Mouse (Mus musculus): ENCODE results near the gene Tecpr2. TPM values are rescaled to one million over a fixed set of nuclear protein-coding genes. Genes with fewer than 3 reads are reported as not detected.

Tecpr2 gene
- total RNA-seq (2023): 3.9 to 7.0 TPM (median 6.2 TPM) in 4 replicates

DNA sequence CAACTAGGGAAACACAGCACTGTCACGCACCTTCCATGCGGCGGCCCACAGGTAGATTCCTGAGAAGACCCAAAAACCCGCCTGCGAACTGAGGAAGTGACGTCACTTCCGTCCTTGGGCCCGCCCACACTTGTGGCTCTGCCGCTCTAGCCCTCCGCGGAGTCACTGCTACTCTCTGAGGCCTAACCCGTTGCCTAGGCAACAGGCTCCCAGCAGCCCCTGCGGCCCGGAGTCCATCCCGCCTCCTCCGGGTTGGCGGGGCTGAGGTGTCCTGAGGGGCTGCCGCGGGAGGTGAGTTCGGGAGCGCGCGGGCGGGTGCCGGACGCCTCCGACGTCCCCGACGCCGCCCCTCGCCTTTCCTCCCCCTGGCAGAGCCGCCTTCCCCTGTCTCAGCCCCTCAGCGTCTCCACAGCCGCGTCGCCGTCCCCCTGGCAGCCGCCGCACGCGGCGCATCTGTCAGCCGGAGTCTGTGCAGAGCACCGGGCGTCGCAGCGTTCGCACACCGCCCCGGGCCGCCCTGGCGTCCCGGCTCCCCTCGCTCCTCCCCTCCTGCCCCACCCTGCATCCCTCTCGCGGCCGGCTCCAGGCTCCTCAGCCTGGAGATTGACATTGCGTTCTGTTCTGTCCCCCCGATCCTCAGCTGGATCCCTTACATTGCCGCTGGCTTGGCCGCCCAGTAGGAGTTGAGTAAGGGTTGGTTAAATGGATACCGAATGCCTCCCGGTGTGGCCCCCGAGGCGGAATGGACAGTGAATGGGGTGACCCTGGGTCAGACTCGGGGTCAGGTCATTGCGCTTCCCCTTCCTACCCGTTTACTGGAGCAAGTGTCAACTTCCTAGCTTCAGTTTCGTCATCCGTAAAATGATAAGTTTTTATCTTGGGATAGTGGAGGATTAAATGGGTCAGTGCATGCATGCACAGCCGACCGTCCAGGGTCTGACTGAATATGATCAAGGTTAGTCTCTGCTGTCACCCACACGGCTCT, at the start of gene Tecpr2, which contains the start of gene Cinp:
Tecpr2 (plus strand) TSS at position 229 of the 985 bp plus-strand sequence.
Cinp (minus strand) TSS at position 110 of the 985 bp plus-strand sequence.

DNA sequence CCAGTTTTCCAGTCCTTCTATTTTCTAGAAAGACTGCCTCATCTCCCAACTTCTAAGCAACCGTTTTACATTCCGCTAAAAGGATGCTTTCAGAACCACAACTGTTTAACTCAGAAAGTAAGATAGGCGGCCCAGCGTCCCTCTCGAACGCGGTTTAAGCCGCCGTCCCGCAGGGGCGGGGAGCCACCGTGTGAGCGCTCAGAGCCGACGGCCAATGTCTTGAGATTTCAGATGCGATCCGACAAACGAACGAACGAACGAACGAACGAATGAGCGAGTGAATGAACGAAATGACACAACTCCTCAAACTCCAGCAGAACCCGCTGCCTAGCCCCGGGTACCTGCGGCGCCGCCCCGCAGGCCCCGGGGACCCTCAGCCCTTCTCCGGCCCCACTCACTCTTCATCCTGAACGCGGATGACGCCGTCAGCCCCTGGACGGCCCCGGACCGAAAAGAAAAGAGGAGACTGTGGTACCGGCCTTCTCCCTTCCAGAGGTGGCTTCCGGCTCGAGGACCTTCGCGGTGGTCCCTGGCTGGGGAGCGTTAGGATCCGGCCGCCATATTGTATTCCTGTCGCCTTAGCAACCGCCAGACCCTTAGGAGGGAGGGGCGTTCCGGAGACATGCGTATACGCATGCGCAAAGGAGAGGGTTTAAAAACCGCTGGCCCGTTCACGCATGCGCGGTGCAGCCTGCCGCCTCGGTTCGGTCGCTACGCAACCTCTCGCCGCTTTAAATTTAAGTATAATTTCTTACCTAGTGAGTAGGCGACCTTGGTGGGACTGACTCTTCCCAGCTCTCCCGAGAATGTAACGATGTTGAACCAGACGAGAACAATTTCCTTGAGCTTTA, 48.5 kb upstream of the Tecpr2 start, which contains the start of gene Mok:
Mok (minus strand) TSS at position 592 of the 851 bp plus-strand sequence.

DNA sequence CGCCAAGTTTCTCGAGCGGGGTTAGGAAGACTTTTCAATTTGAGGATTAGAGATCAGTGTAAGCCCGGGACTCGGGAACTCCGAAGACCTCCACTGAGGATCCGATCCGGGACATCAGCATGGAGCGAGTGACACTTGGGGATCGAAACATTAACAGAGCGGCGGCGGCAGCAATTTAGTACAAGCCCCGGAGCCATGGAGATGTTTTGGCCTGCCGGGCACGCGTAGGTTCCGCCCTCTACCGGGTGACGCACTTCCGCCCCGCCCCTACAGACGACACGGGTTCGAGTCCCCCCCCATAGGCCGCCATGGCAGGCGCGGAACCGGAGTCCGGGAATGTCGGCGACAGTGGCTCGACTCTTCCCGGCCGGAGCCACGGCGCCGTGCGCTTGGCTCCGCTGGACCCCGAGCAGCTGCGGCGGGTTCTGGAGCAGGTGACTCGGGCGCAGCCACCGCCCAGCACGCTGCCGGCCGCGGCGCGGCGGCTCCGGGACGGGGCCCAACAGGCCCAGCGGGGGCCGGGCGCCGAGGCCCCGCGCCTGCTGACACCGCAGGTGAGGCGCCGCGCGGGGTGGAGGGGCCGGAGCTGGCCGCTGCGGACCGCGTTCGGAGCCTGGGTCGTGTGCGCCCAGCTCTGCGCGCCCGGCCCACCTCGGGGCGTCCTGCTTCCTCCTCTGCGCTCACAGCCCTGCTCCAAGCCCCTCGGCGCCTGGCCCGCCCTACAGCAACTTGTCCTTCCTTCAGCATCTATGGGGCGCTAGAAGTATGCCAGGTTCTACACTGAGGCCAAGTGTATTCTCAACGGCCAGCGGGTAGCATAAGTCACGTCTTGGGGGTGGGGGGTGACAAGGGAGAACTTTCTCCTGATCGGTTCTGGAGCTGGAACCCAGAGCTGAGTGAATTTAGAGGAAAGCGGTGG, 38.8 kb upstream of the Tecpr2 start, which contains the start of gene Zfp839:
Zfp839 (plus strand) TSS at position 244 of the 919 bp plus-strand sequence.

DNA sequence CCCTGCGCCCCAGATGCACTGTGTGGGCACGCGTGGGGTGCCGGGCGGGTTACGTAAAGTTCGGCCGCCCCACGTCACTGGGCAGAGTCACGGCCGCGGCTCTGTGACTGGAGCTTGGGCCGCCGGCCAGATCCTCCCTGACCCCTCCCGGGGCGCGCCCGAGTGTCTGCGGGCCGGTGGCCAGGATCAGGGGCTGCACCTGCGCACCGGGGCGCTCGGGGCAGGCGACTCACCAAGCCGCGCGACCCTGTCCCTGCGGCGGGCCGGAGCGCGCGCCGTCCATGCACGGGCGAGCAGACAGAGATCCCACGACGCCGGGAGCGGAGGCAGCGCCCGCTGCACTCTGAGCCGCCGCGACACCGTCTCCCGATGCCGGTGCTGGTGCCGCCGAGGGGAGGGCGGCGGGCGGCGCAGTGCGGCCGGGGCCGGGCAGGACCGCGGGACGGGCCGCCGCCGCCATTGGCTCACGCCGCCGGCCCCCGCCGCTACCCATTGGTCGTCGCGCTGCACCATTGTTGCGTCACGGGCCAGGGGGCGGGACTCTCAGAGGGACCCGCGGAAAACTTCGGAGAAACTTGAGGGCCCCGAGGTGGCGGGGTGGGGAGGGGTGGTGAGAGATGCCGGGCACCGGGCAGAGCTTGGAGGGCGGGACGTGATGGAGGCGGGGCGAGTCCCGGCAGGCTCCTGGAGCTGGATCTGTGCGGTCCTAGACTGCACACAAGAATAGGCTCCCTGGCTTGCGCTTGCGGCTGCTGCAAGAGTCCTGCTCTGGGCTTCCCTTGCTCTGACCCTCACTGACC, 89.7 kb downstream of the Tecpr2 start, which contains the start of gene Ankrd9:
Ankrd9 (minus strand) TSS at position 434 of the 800 bp plus-strand sequence.

Other genes with a start within 250 kb of the Tecpr2 start
- gene 1700001K19Rik, start 206.6 kb upstream of the Tecpr2 start, total RNA-seq (2023): 0.60 to 0.63 TPM in 2 of 4 replicates, not detected in the others
- gene Hsp90aa1, start 186.5 kb upstream of the Tecpr2 start, total RNA-seq (2023): 577 to 701 TPM (median 622 TPM) in 4 replicates
- gene Wdr20, start 151.3 kb upstream of the Tecpr2 start, total RNA-seq (2023): 58.7 to 87.2 TPM (median 63.5 TPM) in 4 replicates
- 0.33 to 0.58 TPM (median 0.56 TPM) in 3 of 4 replicates, not detected in the other for gene Mok, start 48.3 kb upstream of the Tecpr2 start, total RNA-seq (2023)
- gene Zfp839, start 39.0 kb upstream of the Tecpr2 start, total RNA-seq (2023): 12.4 to 15.0 TPM (median 13.4 TPM) in 4 replicates
- 25.4 to 29.5 TPM (median 25.7 TPM) in 4 replicates for gene Cinp, start 119 bp upstream of the Tecpr2 start, total RNA-seq (2023)
- gene Ankrd9, start 89.8 kb downstream of the Tecpr2 start, total RNA-seq (2023): 9.0 to 11.1 TPM (median 9.7 TPM) in 4 replicates
- gene Rcor1, start 150.1 kb downstream of the Tecpr2 start, total RNA-seq (2023): 37.0 to 40.7 TPM (median 38.8 TPM) in 4 replicates